Mouse (Mus musculus) limb, embryonic 10.5 days (tissue): Measurements from ENCODE around the gene Ankfn1. TPM values are rescaled to one million over a fixed set of nuclear protein-coding genes. Genes with fewer than 3 reads are reported as not detected.

Experiments used
- DNase-seq: peaks from one replicate; pipeline ENCODE4 v3.0.0-alpha.2; 2017; ENCODE audit warnings: low spot score
- H3K27ac ChIP-seq: fragments of 300-500 bp; sonication (generic); 2 replicates; pipeline ENCODE4 v1.5.1; 2016; ENCODE audit warnings: mild to moderate bottlenecking
- H3K27me3 ChIP-seq: fragments of 300-500 bp; sonication (generic); 2 replicates; pipeline ENCODE4 v1.6.1; 2016; ENCODE audit warnings: low read depth, mild to moderate bottlenecking; ENCODE audit not compliant: poor library complexity, severe bottlenecking
- H3K36me3 ChIP-seq: fragments of 300-500 bp; sonication (generic); 2 replicates; pipeline ENCODE4 v1.6.1; 2016; ENCODE audit warnings: mild to moderate bottlenecking, moderate library complexity
- H3K4me1 ChIP-seq: fragments of 300-500 bp; sonication (generic); 2 replicates; pipeline ENCODE4 v1.6.1; 2016
- H3K4me3 ChIP-seq: fragments of 300-500 bp; sonication (generic); 2 replicates; pipeline ENCODE4 v1.5.1; 2016; ENCODE audit warnings: mild to moderate bottlenecking, moderate library complexity
- H3K9me3 ChIP-seq: fragments of 300-500 bp; sonication (generic); replicated peaks from 2 replicates; pipeline ENCODE4 v1.6.1; 2016; ENCODE audit warnings: mild to moderate bottlenecking
- WGBS: fragments of 180-500 bp; shearing (Covaris S2); methylation state at CpG from one replicate; pipeline ENCODE4 v1.1.7; 2016; 5-methylcytosine and 5-hydroxymethylcytosine counted together
- polyA plus RNA-seq: library from polyadenylated mRNA; unstranded; fragments of >200 nt; fragmentation: Nextera tagmentation; extraction: Ambion mirVana; gene quantifications from 2 replicates; pipeline ENCODE4 v1.2.1, GENCODE M21; 2016

Gene Ankfn1
- not detected in 2 replicates for polyA plus RNA-seq

DNA sequence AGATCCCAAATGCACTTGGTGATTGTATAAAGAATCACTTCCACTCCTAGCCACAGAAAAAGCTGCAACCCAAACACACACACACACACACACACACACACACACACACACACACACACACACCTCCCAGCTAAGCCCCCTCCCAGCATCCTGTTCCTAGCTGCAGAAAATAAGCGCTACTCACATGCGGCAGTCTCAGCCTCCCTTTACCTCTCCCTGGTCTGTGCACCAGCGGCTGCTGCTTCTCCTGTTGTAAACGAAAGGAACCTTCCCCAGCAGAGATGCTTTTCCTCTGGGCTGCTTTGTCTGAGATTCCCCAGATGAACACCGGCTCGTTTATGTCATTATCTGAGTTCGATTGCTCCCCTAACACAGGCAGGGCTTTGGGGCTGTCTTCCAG is at the start of gene Ankfn1:
Gene Ankfn1 (minus strand): TSS at position 223 of the 400 bp plus-strand sequence.
- Histone ChIP-seq H3K27ac (no peak within 1 kb of the TSS), H3K4me3 (no peak within 1 kb of the TSS), H3K4me1 (peaks cover 10% of the 10 kb centered on the region; the same call in 1 of the 2 replicates), H3K27me3 (0 out of 2 replicates have a peak, but pooled peaks cover 5% of the 10 kb centered on the region), H3K9me3 (no peaks in the 10 kb centered on the region), H3K36me3 (no peaks in the 10 kb centered on the region)
- no peak for DNase-seq
- WGBS: 31% methylated on average over 7 of the region's 7 CpGs

DNA sequence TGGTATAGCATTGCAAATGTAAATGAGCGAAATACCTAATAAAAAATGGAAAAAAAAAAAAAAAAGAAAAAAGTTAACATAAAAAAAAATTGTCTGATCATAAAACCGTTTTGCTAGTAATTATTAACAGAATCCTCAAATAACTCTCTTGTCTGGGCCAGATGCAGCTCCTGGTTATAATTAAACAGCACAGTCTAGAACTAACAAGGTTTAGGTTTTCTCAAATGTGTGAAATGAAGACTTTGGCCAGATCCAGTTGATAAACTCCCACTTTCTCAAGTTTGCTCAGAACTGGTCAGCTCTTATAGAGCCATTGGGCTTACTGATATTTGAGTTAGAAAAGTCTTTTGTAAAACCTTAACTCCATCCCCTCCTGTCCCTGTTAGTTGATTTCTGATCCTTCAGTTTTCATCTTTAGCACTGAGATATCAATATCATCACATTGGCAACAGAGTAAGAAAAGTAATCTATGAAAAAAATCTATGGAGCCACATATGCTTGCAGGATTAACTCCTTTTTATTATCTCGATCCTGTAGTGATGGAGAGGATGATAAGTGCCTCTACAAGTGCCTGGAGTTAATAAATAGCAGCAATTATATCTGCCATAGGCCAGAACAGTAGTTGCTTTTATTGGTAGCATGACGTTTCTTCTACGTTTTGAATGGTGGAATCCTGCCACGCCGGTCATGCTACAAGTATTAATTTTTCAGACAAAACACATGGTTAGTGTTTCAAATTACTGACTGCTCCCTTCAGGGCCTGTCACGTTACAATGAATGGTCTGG is 46.4 kb upstream of the Ankfn1 start:
- 75% methylated on average over 8 of the region's 8 CpGs for WGBS
- H3K9me3 ChIP-seq: no peaks in the 10 kb centered on the region
- no peak overlapping the region for H3K27ac ChIP-seq
- no peak overlapping the region for H3K4me3 ChIP-seq
- no peak for DNase-seq
- H3K27me3 ChIP-seq: no peaks in the 10 kb centered on the region
- H3K4me1 ChIP-seq: no peaks in the 10 kb centered on the region
- no peaks in the 10 kb centered on the region for H3K36me3 ChIP-seq

DNA sequence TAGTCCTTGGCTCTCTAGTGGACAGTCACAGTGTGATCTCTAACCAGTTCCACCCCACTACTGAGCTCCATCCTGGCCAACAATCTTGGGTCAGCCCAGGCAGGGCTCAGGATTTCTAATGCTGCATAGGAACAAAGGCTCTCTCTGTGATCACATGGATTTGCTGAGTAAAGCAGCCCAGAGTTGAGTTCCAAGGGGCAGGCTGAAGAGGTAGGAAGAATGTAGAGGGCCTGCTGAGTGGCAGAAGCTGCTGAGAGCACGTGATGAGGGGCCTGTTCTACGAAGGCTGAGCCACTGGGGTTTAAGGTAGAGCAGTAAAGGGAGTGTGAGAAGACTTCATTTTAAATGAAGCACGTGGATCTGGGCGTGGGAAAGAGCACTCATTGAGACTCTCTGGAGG is 41.1 kb upstream of the Ankfn1 start:
- 65% methylated on average over 4 of the region's 4 CpGs for WGBS
- no peak overlapping the region for H3K4me3 ChIP-seq
- no peaks in the 10 kb centered on the region for H3K36me3 ChIP-seq
- H3K4me1 ChIP-seq: no peaks in the 10 kb centered on the region
- H3K27me3 ChIP-seq: no peaks in the 10 kb centered on the region
- no peaks in the 10 kb centered on the region for H3K9me3 ChIP-seq
- no peak overlapping the region for H3K27ac ChIP-seq
- DNase-seq: no peak

DNA sequence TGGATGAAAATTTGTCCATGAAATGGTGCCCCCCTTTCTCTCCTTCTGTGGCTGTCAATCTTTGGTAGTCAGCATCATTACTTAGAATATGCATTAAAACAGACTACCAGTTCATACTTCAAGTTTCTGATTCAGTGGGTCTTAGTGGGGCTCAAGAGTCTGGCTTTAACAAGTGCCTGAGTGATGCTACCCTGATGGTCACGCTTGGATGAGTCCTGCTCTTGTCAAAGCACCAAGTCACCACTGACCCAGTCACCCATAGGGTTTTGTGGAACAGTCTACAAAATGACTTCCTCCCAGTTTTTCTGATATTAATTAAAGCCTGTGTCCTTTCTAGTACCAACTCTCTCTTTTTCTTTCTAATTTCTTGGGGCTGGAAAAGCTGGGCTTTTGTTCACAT is 34.0 kb upstream of the Ankfn1 start:
- Histone ChIP-seq H3K36me3 (no peaks in the 10 kb centered on the region), H3K9me3 (no peaks in the 10 kb centered on the region), H3K4me1 (no peaks in the 10 kb centered on the region), H3K4me3 (no peak overlapping the region), H3K27ac (no peak overlapping the region), H3K27me3 (no peaks in the 10 kb centered on the region)
- DNase-seq: no peak
- 91% methylated on average over 1 of the region's 1 CpGs for WGBS

DNA sequence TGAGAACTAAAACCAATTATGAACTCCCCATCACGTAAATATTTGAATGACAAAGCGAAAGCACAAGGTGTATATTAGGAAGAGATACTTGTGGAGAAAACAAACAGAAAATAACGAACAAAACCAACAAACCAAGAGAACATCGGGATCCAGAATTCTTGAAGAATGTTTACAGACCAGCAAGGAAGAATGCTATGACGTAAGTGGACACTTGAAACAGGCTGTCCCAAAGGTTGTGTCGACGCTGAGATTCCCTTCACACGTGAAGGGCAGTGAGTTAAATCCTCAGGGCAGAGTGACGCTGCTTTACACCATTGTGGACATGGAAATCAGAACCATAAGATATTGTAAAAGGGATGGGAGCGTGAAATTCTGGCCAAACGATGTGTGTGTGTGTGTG is 30.5 kb upstream of the Ankfn1 start:
- no peak overlapping the region for H3K4me3 ChIP-seq
- peaks cover 5% of the 10 kb centered on the region for H3K4me1 ChIP-seq
- H3K36me3 ChIP-seq: no peaks in the 10 kb centered on the region
- no peaks in the 10 kb centered on the region for H3K27me3 ChIP-seq
- no peak for DNase-seq
- no peak overlapping the region for H3K27ac ChIP-seq
- no peaks in the 10 kb centered on the region for H3K9me3 ChIP-seq
- WGBS: 87% methylated on average over 11 of the region's 11 CpGs

DNA sequence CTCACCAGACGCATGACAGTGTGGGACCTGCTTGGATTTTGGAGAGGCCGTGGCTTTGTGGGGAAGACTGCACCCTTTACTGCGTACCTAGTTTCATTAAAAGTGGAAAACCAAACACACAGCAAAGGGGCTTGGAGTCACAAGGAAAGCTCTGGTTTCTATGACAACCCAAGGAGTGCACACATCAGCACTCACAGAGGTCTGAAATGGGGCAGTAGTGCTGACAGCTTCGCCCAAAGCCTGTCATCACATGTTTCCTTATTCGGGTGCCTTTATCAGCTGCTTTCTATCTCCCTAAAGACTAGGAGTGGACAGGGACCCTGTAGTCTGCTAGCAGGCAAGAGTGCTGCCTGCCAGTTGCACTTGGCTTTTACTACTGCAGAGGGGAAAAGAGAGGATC is 27.4 kb upstream of the Ankfn1 start:
- Histone ChIP-seq H3K27ac (no peak overlapping the region), H3K36me3 (no peaks in the 10 kb centered on the region), H3K4me1 (peaks cover 5% of the 10 kb centered on the region), H3K27me3 (no peaks in the 10 kb centered on the region), H3K4me3 (no peak overlapping the region), H3K9me3 (no peaks in the 10 kb centered on the region)
- 64% methylated on average over 5 of the region's 5 CpGs for WGBS
- no peak for DNase-seq

DNA sequence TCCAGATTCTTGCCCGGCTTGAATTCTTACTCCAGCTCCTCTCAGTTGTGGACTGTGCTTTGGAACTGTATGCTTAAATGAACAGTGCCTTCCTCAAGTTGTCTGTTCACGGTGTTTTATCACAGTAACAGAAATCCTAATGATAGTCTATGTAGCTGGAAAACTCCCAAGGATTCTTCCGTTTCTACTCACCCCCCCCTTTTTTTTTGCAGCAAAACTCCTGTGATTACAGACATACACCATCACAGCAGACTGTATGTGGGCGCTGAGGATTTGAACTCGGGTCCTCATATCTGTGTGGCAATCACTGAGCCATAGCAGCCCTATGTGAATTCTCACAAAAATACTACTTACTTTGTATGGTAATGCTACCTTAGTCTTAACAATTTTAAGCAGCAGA is 26.5 kb upstream of the Ankfn1 start:
- no peak for DNase-seq
- Histone ChIP-seq H3K9me3 (no peaks in the 10 kb centered on the region), H3K27ac (no peak overlapping the region), H3K36me3 (no peaks in the 10 kb centered on the region), H3K4me1 (peaks cover 5% of the 10 kb centered on the region), H3K27me3 (no peaks in the 10 kb centered on the region), H3K4me3 (no peak overlapping the region)
- WGBS: 83% methylated on average over 5 of the region's 5 CpGs

DNA sequence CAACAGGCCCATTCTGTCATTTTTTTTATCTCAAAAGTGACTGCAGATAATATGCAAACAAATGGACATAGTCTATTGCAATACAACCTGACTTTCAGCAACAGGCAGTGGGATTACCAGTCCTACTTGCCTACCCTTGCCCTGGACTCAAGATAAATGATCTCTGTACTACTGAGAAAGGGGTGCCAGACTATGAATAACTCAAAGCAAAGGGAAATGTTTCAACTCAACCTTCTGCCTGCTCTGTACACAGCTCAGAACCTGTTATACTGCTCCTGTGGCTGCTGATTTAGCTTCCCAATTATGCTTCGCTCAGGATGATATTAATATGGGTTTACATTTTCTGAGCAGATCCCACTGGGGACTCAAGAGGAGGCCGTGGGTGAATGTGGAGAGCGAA is 15.3 kb upstream of the Ankfn1 start:
- Histone ChIP-seq H3K4me3 (no peak overlapping the region), H3K36me3 (no peaks in the 10 kb centered on the region), H3K27ac (no peak overlapping the region), H3K4me1 (no peaks in the 10 kb centered on the region), H3K27me3 (no peaks in the 10 kb centered on the region), H3K9me3 (no peaks in the 10 kb centered on the region)
- 90% methylated on average over 3 of the region's 3 CpGs for WGBS
- DNase-seq: no peak

DNA sequence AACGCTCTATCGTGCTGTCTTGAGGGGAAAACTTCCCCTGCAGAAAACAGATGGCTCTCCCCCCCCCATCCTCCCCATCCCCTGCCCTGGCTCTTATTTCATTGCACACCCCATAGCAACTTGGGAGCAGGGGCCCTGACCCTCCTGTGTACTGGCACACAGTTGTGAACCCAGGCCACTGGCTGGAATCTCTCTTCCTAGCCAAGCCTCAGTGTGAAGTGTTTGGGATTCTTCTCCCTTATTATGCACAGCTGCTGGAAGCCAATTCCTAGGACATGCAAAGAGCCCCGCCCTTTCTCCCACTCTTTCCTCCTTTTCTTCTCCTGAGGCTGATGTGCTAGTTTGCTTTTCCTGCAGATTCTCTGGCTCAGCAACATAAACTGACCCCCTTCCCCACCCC is 1.4 kb downstream of the Ankfn1 start:
- Histone ChIP-seq H3K4me1 (peaks cover 10% of the 10 kb centered on the region; the same call in 1 of the 2 replicates), H3K36me3 (no peaks in the 10 kb centered on the region), H3K27ac (no peak overlapping the region), H3K9me3 (no peaks in the 10 kb centered on the region), H3K4me3 (no peak overlapping the region), H3K27me3 (0 out of 2 replicates have a peak, but pooled peaks cover 5% of the 10 kb centered on the region)
- no peak for DNase-seq
- WGBS: 68% methylated on average over 3 of the region's 3 CpGs

DNA sequence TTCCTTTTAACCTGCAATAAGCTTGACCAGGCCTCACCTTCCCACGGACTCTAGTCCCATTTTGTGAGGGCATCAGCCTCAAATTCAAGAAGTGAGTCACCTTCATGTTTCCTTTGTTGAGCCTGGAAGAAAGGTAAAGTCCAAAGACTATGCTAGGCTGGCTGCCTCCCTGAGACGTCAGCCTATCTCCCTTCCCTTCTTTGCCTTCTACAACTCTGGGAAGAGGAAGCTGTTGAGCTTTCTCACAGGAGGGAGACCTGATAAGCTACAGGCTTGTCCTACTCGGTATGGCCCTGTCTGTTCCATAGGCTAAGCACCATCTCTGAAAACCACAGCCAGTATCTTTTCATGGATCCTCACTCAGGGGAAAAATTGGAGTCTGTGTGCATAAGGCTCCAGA is 2.5 kb downstream of the Ankfn1 start:
- Histone ChIP-seq H3K4me1 (peaks cover 10% of the 10 kb centered on the region; the same call in 1 of the 2 replicates), H3K4me3 (no peak overlapping the region), H3K27ac (no peak overlapping the region), H3K36me3 (no peaks in the 10 kb centered on the region), H3K27me3 (0 out of 2 replicates have a peak, but pooled peaks cover 5% of the 10 kb centered on the region), H3K9me3 (no peaks in the 10 kb centered on the region)
- no peak for DNase-seq
- WGBS: 82% methylated on average over 3 of the region's 3 CpGs

DNA sequence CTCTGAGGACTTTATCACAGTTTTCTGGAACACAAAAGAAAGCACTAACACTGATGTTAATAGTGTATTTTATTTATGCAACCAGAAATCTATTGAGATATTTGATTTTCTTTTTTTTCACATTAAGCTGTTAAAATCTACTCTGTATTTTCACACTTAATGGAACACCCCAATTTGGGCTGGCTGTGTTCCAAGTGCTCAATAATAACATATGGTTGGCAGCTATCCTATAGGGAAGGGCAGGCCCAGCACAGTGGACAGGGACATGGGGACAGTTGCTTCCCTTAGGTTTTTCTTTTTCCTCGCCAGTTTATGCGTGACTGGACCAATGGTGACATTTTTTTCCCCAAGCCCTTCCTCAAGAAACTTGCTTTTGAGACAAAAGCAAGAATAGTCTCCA is 4.5 kb downstream of the Ankfn1 start:
- 90% methylated on average over 2 of the region's 2 CpGs for WGBS

DNA sequence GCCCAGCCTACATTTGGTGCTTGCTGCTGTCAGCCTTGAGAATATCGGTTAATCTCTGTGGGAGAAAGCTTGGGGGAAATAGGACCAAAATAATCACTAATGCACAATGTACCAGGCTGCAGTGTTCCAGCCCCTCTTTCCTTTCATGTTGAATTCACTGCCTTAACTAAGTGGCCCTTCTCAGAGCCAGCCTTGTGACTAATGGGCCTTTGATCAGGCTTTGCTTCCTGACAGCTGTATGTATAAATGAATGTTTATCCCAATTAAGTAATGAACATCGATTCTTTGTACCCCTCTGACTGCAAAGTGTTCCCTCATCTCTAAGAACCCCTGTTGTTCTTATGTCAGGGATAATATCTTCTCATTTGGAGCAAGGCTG is 11.7 kb downstream of the Ankfn1 start:
- Histone ChIP-seq H3K27me3 (peaks cover 6% of the 10 kb centered on the region; the same call in 1 of the 2 replicates), H3K36me3 (no peaks in the 10 kb centered on the region), H3K4me3 (no peak overlapping the region), H3K9me3 (no peaks in the 10 kb centered on the region), H3K27ac (no peak overlapping the region), H3K4me1 (peaks cover 33% of the 10 kb centered on the region)
- 63% methylated on average over 2 of the region's 2 CpGs for WGBS
- DNase-seq: no peak

More for the DNA sequence above, 4.5 kb downstream of the Ankfn1 start:
- Histone ChIP-seq H3K4me1 (peaks cover 10% of the 10 kb centered on the region; the same call in 1 of the 2 replicates), H3K27me3 (0 out of 2 replicates have a peak, but pooled peaks cover 5% of the 10 kb centered on the region), H3K4me3 (no peak overlapping the region), H3K9me3 (no peaks in the 10 kb centered on the region), H3K27ac (no peak overlapping the region), H3K36me3 (no peaks in the 10 kb centered on the region)
- no peak for DNase-seq

DNA sequence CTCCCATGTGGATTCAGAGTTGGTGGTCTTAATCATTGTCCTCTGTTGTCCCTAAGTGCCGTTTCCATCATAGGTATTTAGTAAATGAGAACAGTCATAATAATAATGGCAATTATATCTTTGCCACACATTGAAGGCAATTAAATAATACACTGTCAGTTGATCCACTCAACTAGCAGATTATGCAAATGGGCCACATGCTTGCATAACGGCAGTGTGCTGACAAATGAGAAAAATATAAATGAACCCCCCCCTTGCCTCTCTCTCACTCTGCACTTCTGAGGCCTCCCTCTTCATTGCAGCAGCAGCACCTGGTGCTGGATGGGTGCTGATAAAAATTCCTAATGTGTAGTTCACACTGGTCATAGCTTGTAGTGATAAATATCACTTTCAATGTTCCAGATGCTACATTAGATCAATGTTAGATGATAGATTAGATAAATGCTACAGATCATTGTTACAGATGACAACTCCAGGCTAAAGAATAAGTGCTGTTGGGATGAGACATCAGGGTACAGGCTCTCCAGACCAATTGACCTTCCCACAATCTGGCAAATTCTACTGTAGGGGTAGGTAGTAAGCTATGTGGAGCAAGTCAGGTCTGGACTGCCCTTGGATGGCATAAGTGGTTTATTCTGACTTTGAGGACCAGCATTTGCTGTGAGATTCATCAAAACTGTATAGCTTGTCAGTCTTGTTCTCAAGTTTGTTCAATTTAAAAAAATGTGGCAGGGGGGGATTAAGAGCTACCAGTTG is 12.3 kb downstream of the Ankfn1 start:
- Histone ChIP-seq H3K9me3 (no peaks in the 10 kb centered on the region), H3K27me3 (peaks cover 6% of the 10 kb centered on the region; the same call in 1 of the 2 replicates), H3K27ac (no peak overlapping the region), H3K36me3 (no peaks in the 10 kb centered on the region), H3K4me1 (peaks cover 33% of the 10 kb centered on the region), H3K4me3 (no peak overlapping the region)
- 62% methylated on average over 2 of the region's 2 CpGs for WGBS
- no peak for DNase-seq
